Mouse (Mus musculus) cerebellum, adult 8-10 months (tissue): ENCODE data around the gene Catsper4.
"Not testable (repeated sequence)": the region's sequence is repeated elsewhere in the genome, so short reads cannot be mapped to it uniquely, and the experiment has no call there.

Experiments
- DNase-seq: peaks from one replicate; pipeline ENCODE4 v3.0.0; 2022

Gene Catsper4

GRCm38 (mm10) chr4:134227194-134227593 lies at the start of gene Catsper4:
Gene Catsper4 (minus strand): TSS chr4:134227383.
- no peak for DNase-seq

- DNase-seq = no peak
Measured at GRCm38 (mm10) chr4:134273417-134274345, 46.5 kb upstream of the Catsper4 start.

- no peak for DNase-seq
Measured at GRCm38 (mm10) chr4:134272731-134273416, 45.7 kb upstream of the Catsper4 start.

- DNase-seq = no peak
Measured at GRCm38 (mm10) chr4:134271979-134272378, 44.8 kb upstream of the Catsper4 start.

GRCm38 (mm10) chr4:134269622-134270021 lies 42.4 kb upstream of the Catsper4 start:
- not testable (repeated sequence) for DNase-seq

- no peak for DNase-seq
Measured at GRCm38 (mm10) chr4:134268102-134268655, 41.0 kb upstream of the Catsper4 start.

GRCm38 (mm10) chr4:134265860-134266585 lies 38.8 kb upstream of the Catsper4 start:
- no peak for DNase-seq

GRCm38 (mm10) chr4:134263191-134263590 lies 36.0 kb upstream of the Catsper4 start:
- no peak for DNase-seq

GRCm38 (mm10) chr4:134258354-134258753 lies 31.2 kb upstream of the Catsper4 start:
- no peak for DNase-seq

- no peak for DNase-seq
Measured at GRCm38 (mm10) chr4:134257198-134258009, 30.2 kb upstream of the Catsper4 start.

GRCm38 (mm10) chr4:134256407-134257197 lies 29.4 kb upstream of the Catsper4 start:
- DNase-seq = no peak

GRCm38 (mm10) chr4:134255854-134256253 lies 28.7 kb upstream of the Catsper4 start:
- no peak for DNase-seq

- DNase-seq = no peak
Measured at GRCm38 (mm10) chr4:134254835-134255234, 27.7 kb upstream of the Catsper4 start.

- no peak for DNase-seq
Measured at GRCm38 (mm10) chr4:134253722-134254324, 26.6 kb upstream of the Catsper4 start, which contains the start of gene Grrp1. Gene Grrp1 (minus strand): TSS chr4:134254106.

GRCm38 (mm10) chr4:134252911-134253721 lies 25.9 kb upstream of the Catsper4 start:
- no peak for DNase-seq

GRCm38 (mm10) chr4:134252131-134252910 lies 25.1 kb upstream of the Catsper4 start:
- no peak for DNase-seq

GRCm38 (mm10) chr4:134251241-134252130 lies 24.3 kb upstream of the Catsper4 start:
- no peak for DNase-seq

GRCm38 (mm10) chr4:134250930-134251240 lies 23.7 kb upstream of the Catsper4 start:
- DNase-seq = no peak
